ENCODE assay signal across 7 mouse cellular contexts in the genomic region with DNA sequence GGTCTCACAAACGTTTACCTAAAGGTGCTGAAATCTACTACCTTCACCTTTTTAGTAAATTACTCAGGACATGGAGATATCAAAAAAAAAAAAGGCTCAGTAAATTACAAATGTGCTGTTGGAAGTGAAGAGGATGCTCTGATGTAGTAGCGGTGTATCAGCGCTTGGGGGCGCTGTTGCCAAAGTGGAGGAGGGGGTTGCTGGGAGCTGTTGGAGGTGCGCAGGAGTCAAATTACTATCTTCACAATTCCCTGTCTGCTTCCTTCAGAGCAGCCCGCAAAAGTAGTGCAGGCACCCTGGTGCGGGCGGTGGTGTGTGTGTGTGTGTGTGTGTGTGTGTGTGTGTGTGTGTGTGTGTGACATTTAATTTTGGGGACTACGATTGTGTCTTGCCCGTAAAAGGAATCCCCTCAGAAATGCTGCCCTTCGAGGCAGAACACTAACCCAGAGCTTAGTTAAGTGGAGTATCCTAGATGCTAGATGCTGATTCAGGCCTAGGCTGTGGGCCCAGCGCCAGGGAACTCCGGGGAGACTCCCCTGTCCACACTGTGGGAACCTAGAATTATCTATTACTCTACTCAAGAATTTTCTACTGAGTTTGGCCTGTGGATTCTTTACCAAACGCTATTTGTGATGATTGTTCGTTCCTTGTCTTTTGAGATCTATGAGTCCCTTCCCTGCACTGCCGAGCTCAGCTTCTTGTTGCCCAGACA. TPM values are rescaled to one million over a fixed set of nuclear protein-coding genes. Genes with fewer than 3 reads are reported as not detected.
DNase-seq lines count a peak whose midpoint lies in the region; ATAC-seq and TF ChIP-seq lines count a peak whose summit lies in the region.

No protein-coding gene starts in this region.

- H3K79me2 ChIP-seq in CH12.LX (replicated peaks; ENCODE audit: control insufficient read depth, extremely low read depth, insufficient read depth, poor library complexity, severe bottlenecking): no peaks in the 10 kb centered on the region

- in situ Hi-C loops in CH12.LX (cut with MboI; ENCODE audit: low pct_ligation_motif_present, low pct_unique_long_range_greater_than_20kb, low sequenced_read_pairs): loop anchor here (25.0 kb wide), 1 partner anchor 88 kb away; no protein-coding TSS in a partner anchor

- H3K27ac ChIP-seq in CH12.LX (ENCODE audit: insufficient read depth, low read depth): no peak overlapping the region
- H3K27ac ChIP-seq in kidney, embryonic 16.5 days (ENCODE audit: low read length): no peak overlapping the region
- H3K27ac ChIP-seq in lung, embryonic 15.5 days: no peak overlapping the region
- H3K27ac ChIP-seq in olfactory bulb, adult 2 months (ENCODE audit: insufficient read depth, low read depth, low read length): peak overlapping the region; percentile 70; the same call in 1 of the 2 replicates

- dilution Hi-C loops in CH12.LX (cut with MboI; ENCODE audit: extremely low pct_ligation_motif_present, extremely low pct_unique_long_range_greater_than_20kb, low sequenced_read_pairs): no loop called here

- H3K4me3 ChIP-seq in CH12.LX (replicated peaks in 1 of 3; ENCODE audit: low read depth in 2 of 3, low read length in 2 of 3, poor library complexity in 1 of 3): no peak overlapping the region
- peak overlapping the region; percentile 45; the same call in 1 of the 2 replicates for H3K4me3 ChIP-seq in kidney, embryonic 16.5 days (ENCODE audit: low read length)
- H3K4me3 ChIP-seq in lung, embryonic 15.5 days: no peak overlapping the region
- peak overlapping the region; percentile 43; the same call in 1 of the 2 replicates for H3K4me3 ChIP-seq in olfactory bulb, adult 2 months (ENCODE audit: insufficient read depth, low read depth, low read length)

- TF ChIP-seq RAD21 in CH12.LX (IDR thresholded peaks at IDR 0.05; ENCODE audit: low read depth, low read length): peak; percentile 60

- H3K4me2 ChIP-seq in CH12.LX (ENCODE audit: insufficient read depth, low read depth, poor library complexity, severe bottlenecking): peak overlapping the region; percentile 79; the same call in 1 of the 2 replicates
- H3K4me2 ChIP-seq in kidney, embryonic 16.5 days (replicated peaks; ENCODE audit: low read depth, low read length): peak overlapping the region; percentile 60
- H3K4me2 ChIP-seq in lung, embryonic 15.5 days: peak overlapping the region; percentile 73

- no peaks in the 10 kb centered on the region for H3K36me3 ChIP-seq in CH12.LX (replicated peaks in 1 of 2; ENCODE audit: control insufficient read depth in 1 of 2, insufficient read depth in 1 of 2, low read length in 1 of 2)
- no peaks in the 10 kb centered on the region for H3K36me3 ChIP-seq in kidney, embryonic 16.5 days (ENCODE audit: insufficient read depth, low read length)
- no peaks in the 10 kb centered on the region for H3K36me3 ChIP-seq in lung, embryonic 15.5 days

- no peaks in the 10 kb centered on the region for H3K9me3 ChIP-seq in CH12.LX (replicated peaks; ENCODE audit: low read length)
- H3K9me3 ChIP-seq in kidney, embryonic 16.5 days (ENCODE audit: low read length): no peaks in the 10 kb centered on the region
- H3K9me3 ChIP-seq in lung, embryonic 15.5 days: no peaks in the 10 kb centered on the region

- H3K27me3 ChIP-seq in CH12.LX (replicated peaks): no peaks in the 10 kb centered on the region
- H3K27me3 ChIP-seq in kidney, embryonic 16.5 days (ENCODE audit: insufficient read depth, low read length): no peaks in the 10 kb centered on the region; the same call in 1 of the 2 replicates
- no peaks in the 10 kb centered on the region for H3K27me3 ChIP-seq in lung, embryonic 15.5 days

- WGBS in kidney, embryonic 16.5 days: 24% methylated on average over 16 of the region's 16 CpGs
- 20% methylated on average over 16 of the region's 16 CpGs for WGBS in lung, embryonic 15.5 days
- 21% methylated on average over 16 of the region's 16 CpGs for WGBS in olfactory bulb, adult 2 months

- H3K4me1 ChIP-seq in CH12.LX (ENCODE audit: control insufficient read depth in 1 of 2, insufficient read depth in 2 of 2): peaks cover 0 to 11% of the 10 kb centered on the region in 2 experiments; a peak in 2 of 4 replicates
- H3K4me1 ChIP-seq in kidney, embryonic 16.5 days (ENCODE audit: insufficient read depth, low read length): no peaks in the 10 kb centered on the region
- no peaks in the 10 kb centered on the region for H3K4me1 ChIP-seq in lung, embryonic 15.5 days
- peaks cover 12% of the 10 kb centered on the region for H3K4me1 ChIP-seq in olfactory bulb, adult 2 months (ENCODE audit: control insufficient read depth, insufficient read depth, low read length)

- peak; percentile 36 to 66; a peak in 3 of 4 replicates for TF ChIP-seq CTCF in CH12.LX (conservative IDR thresholded peaks at IDR 0.05 in 1 of 2, IDR thresholded peaks at IDR 0.05 in 1 of 2; ENCODE audit: low read depth in 2 of 2, low read length in 2 of 2)
- TF ChIP-seq CTCF in olfactory bulb, adult 2 months (IDR thresholded peaks at IDR 0.05; ENCODE audit: insufficient read depth, low read depth, low read length): peak; percentile 41; the same call in 1 of the 2 replicates

- H3K9ac ChIP-seq in CH12.LX (ENCODE audit: insufficient read depth, low read depth): peak overlapping the region; percentile 31; the same call in 1 of the 2 replicates
- H3K9ac ChIP-seq in kidney, embryonic 16.5 days (replicated peaks; ENCODE audit: low read length): no peak overlapping the region
- no peak overlapping the region for H3K9ac ChIP-seq in lung, embryonic 15.5 days

- no peak for TF ChIP-seq POLR2A in CH12.LX (IDR thresholded peaks at IDR 0.05; ENCODE audit: low read depth, low read length)
- TF ChIP-seq POLR2A in olfactory bulb, adult 2 months (IDR thresholded peaks at IDR 0.05; ENCODE audit: insufficient read depth, low read depth, low read length): no peak

- TF ChIP-seq EP300 in CH12.LX (IDR thresholded peaks at IDR 0.05; ENCODE audit: low read length): no peak

- peak; percentile 71 for ATAC-seq in common myeloid progenitor, adult 5-6 weeks (replicated peaks; ENCODE audit: low read depth, poor library complexity, severe bottlenecking)
- peak; percentile 65 for ATAC-seq in granulocyte monocyte progenitor cell, adult 5-6 weeks (replicated peaks; ENCODE audit: poor library complexity, severe bottlenecking)
- peak; percentile 31; the same call in 1 of the 2 replicates for ATAC-seq in kidney, embryonic 16.5 days (ENCODE audit: low FRiP score, low TSS enrichment)
- ATAC-seq in lung, embryonic 15.5 days (ENCODE audit: borderline replicate concordance, extremely low read depth, low FRiP score, low TSS enrichment): no peak

- DNase-seq in CH12.LX (ENCODE audit: extremely low read depth): no peak
- DNase-seq in Muller cell, postnatal 12 days (ENCODE audit: inconsistent ontology term): peak; percentile 27

TF ChIP-seq in CH12.LX, 34 proteins besides CTCF, POLR2A, EP300 and RAD21:
- TF ChIP-seq MAX (IDR thresholded peaks at IDR 0.05; ENCODE audit: low read length) (no peak), SMC3 (IDR thresholded peaks at IDR 0.05; ENCODE audit: low read depth, low read length) (peak; percentile 33; the same call in 1 of the 2 replicates)

RNA-seq across cellular contexts. Expression of a gene that starts 2.4 kb away (rescaled TPM):
- total RNA-seq in CH12.LX (2012; rRNA removed) (0.29 and 0.30 TPM in 2 replicates), CH12.LX (2014; rRNA removed) (0.63 and 0.68 TPM in 2 replicates)
- 1.4 TPM in 2 replicates for polyA plus RNA-seq in CH12.LX (2012; ENCODE audit: insufficient read length, low read depth)
- total RNA-seq in common myeloid progenitor, adult 5-6 weeks (2017): not detected in 2 replicates
- not detected in 2 replicates for total RNA-seq in granulocyte monocyte progenitor cell, adult 5-6 weeks (2014; fragmentation: Nextera tagmentation)
- total RNA-seq in granulocyte monocyte progenitor cell, adult 5-6 weeks (2017): 0.26 TPM in 1 of 2 replicates, not detected in the other
- polyA plus RNA-seq in kidney, embryonic 16.5 days (2015; fragmentation: Nextera tagmentation; extraction: Ambion mirVana): 27.3 and 29.4 TPM in 2 replicates
- polyA plus RNA-seq in lung, embryonic 15.5 days (2015; fragmentation: Nextera tagmentation; extraction: Ambion mirVana): 19.5 and 20.8 TPM in 2 replicates
- polyA plus RNA-seq in olfactory bulb, adult 2 months (2012; ENCODE audit: insufficient read depth, insufficient read length, low replicate concordance, missing spikeins): not detected in 2 replicates

Comparison
In these comparisons a context has a peak if more than half of its experiments do, and no peak if none do; other contexts are left out.
1. H3K4me3 ChIP-seq: peak in kidney, embryonic 16.5 days (single experiment) and olfactory bulb, adult 2 months (single experiment); none in CH12.LX (0 of 3) and lung, embryonic 15.5 days (single experiment).
2. Peak in every context shown above with its lines, with median percentiles within 50 percentile points of each other: H3K4me2 ChIP-seq.